Mouse (Mus musculus): ENCODE results near the gene Lpin1.

DNA sequence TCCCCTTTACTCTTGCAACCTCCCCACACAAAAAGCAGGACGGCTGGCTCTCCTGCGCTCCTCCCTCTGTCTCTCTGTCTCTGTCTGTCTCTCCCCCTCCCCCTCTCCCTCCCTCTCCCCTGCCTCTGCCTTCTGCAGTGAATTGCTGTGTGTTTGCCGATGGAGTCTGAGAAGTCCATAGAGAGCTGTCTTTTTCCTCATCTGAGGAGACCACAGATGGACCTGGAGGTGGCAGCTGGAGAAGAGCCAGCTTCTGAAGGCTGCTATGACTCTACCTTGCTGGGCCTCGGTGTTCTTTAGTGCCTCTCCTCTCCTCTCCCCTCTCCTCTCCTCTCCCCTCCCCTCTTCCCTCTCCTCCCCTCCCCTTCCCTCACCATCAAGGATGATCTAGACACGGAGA, 5.1 kb downstream of the Lpin1 start:
- TF ChIP-seq POLR2A (IDR thresholded peaks at IDR 0.05; ENCODE audit: borderline replicate concordance, low read depth, low read length) (no peak), CTCF (IDR thresholded peaks at IDR 0.05; ENCODE audit: low read depth, low read length) (no peak)
